19 mouse cellular contexts compared by ENCODE assay signal in the genomic region with DNA sequence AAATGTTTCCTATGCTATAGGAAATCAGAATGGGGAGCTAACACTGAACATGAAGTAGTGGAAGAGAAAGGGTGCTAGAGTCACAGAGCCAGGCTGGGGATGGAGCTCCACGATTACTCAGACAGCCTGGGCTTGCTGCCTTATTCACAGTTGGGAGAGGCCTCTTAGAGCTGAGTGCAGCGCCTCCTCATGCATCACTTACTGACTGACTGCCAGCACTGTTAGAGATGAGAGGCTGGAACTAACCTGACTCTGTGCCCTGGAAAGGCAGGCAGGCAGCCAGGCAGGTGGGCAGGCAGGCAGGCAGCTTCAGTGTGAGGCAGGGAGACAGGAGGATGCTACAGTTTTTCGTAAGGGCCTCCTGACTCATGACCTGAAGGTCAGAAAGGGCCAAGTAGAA. TPM values are rescaled to one million over a fixed set of nuclear protein-coding genes. Genes with fewer than 3 reads are reported as not detected.
DNase-seq lines count a peak whose midpoint lies in the region; ATAC-seq lines count a peak whose summit lies in the region.
"Had no signal": no experiment of that assay in that cellular context is flagged by ENCODE, and none has a peak within 500 bp of the region (broad histone marks: within the 10 kb centered on the region; RNA-seq: fewer than 3 reads in every experiment).

No protein-coding gene starts in this region.

- no peaks in the 10 kb centered on the region for H3K9me3 ChIP-seq in forebrain, embryonic 12.5 days
- no peaks in the 10 kb centered on the region for H3K9me3 ChIP-seq in kidney, embryonic 15.5 days (replicated peaks)
- H3K9me3 ChIP-seq: heart, embryonic 13.5 days; hindbrain, embryonic 12.5 days; midbrain, embryonic 15.5 days; neural tube, embryonic 12.5 days had no signal

- H3K4me3 ChIP-seq in forebrain, embryonic 12.5 days (replicated peaks): no peak overlapping the region
- no peak overlapping the region for H3K4me3 ChIP-seq in kidney, embryonic 15.5 days (replicated peaks)
- H3K4me3 ChIP-seq: heart, embryonic 13.5 days; hindbrain, embryonic 12.5 days; midbrain, embryonic 15.5 days; neural tube, embryonic 12.5 days had no signal

- no peak overlapping the region for H3K27ac ChIP-seq in forebrain, embryonic 12.5 days
- no peak overlapping the region for H3K27ac ChIP-seq in kidney, embryonic 15.5 days
- H3K27ac ChIP-seq: heart, embryonic 13.5 days; hindbrain, embryonic 12.5 days; midbrain, embryonic 15.5 days; neural tube, embryonic 12.5 days had no signal

- no peaks in the 10 kb centered on the region for H3K27me3 ChIP-seq in forebrain, embryonic 12.5 days
- H3K27me3 ChIP-seq in kidney, embryonic 15.5 days: no peaks in the 10 kb centered on the region
- H3K27me3 ChIP-seq: heart, embryonic 13.5 days; hindbrain, embryonic 12.5 days; midbrain, embryonic 15.5 days; neural tube, embryonic 12.5 days; Patski had no signal

- no peak for DNase-seq in frontal cortex, postnatal 14 days (ENCODE audit: low spot score in 2 of 2)
- DNase-seq in urinary bladder, postnatal 14 days (ENCODE audit: low spot score): peak; percentile 20
- no peak for DNase-seq in urinary bladder, postnatal 4 days (ENCODE audit: low spot score in 2 of 2)
- DNase-seq in gastrocnemius, postnatal 25 days: peak; percentile 19
- DNase-seq: adrenal gland, adult 2 months; kidney, adult 18-20 months; kidney, postnatal 4 days; lung, embryonic 14.5 days; thymus, adult 2 months had no signal

- H3K4me1 ChIP-seq in forebrain, embryonic 12.5 days: no peaks in the 10 kb centered on the region
- no peaks in the 10 kb centered on the region for H3K4me1 ChIP-seq in kidney, embryonic 15.5 days
- H3K4me1 ChIP-seq: hindbrain, embryonic 12.5 days; midbrain, embryonic 15.5 days; neural tube, embryonic 12.5 days had no signal

- WGBS in forebrain, embryonic 12.5 days: 86% methylated on average over 3 of the region's 3 CpGs
- WGBS in kidney, embryonic 15.5 days: 81% methylated on average over 3 of the region's 3 CpGs

- no peak overlapping the region for H3K9ac ChIP-seq in forebrain, embryonic 12.5 days
- H3K9ac ChIP-seq in kidney, embryonic 15.5 days: no peak overlapping the region
- H3K9ac ChIP-seq: heart, embryonic 13.5 days; hindbrain, embryonic 12.5 days; lung, embryonic 14.5 days; midbrain, embryonic 15.5 days; neural tube, embryonic 12.5 days had no signal

- H3K4me2 ChIP-seq in forebrain, embryonic 12.5 days: no peak overlapping the region
- H3K4me2 ChIP-seq in kidney, embryonic 15.5 days: no peak overlapping the region
- H3K4me2 ChIP-seq: heart, embryonic 13.5 days; hindbrain, embryonic 12.5 days; lung, embryonic 14.5 days; midbrain, embryonic 15.5 days; neural tube, embryonic 12.5 days had no signal

- 0 out of 2 replicates have a peak, but pooled peaks cover 3% of the 10 kb centered on the region for H3K36me3 ChIP-seq in forebrain, embryonic 12.5 days (replicated peaks)
- peaks cover 89% of the 10 kb centered on the region for H3K36me3 ChIP-seq in kidney, embryonic 15.5 days
- H3K36me3 ChIP-seq: midbrain, embryonic 15.5 days had no signal

- peak; percentile 97 for ATAC-seq in frontal cortex, adult (ENCODE audit: low TSS enrichment)
- ATAC-seq in erythroblast, adult 5-6 weeks (replicated peaks; ENCODE audit: low FRiP score, poor library complexity, severe bottlenecking): no peak
- ATAC-seq in forebrain, embryonic 12.5 days (ENCODE audit: low FRiP score): no peak
- no peak for ATAC-seq in kidney, embryonic 15.5 days (replicated peaks; ENCODE audit: low FRiP score)
- ATAC-seq: midbrain, embryonic 15.5 days; Patski had no signal

RNA-seq across cellular contexts. Expression of a gene that starts 20.1 kb away (rescaled TPM):
- total RNA-seq in gastrocnemius, postnatal 25 days (2021): 10 to 100 TPM; 50.7 to 67.3 TPM
- 64.0 and 65.2 TPM in 2 replicates for total RNA-seq in erythroblast, adult 5-6 weeks (2015; ENCODE audit: low replicate concordance)
- total RNA-seq in erythroblast, adult 5-6 weeks (2017; ENCODE audit: low replicate concordance): 34.4 and 48.9 TPM in 2 replicates
- 67.5 and 75.3 TPM in 2 replicates for polyA plus RNA-seq in forebrain, embryonic 12.5 days (2016; fragmentation: Nextera tagmentation; extraction: Ambion mirVana)
- polyA plus RNA-seq in kidney, embryonic 15.5 days (2015; fragmentation: Nextera tagmentation; extraction: Ambion mirVana): 289 and 314 TPM in 2 replicates

RNA-seq across cellular contexts. Expression of a gene that starts 20.2 kb away (rescaled TPM):
- not detected for total RNA-seq in gastrocnemius, postnatal 25 days (2021)
- not detected in 2 replicates for total RNA-seq in erythroblast, adult 5-6 weeks (2015; ENCODE audit: low replicate concordance)
- total RNA-seq in erythroblast, adult 5-6 weeks (2017; ENCODE audit: low replicate concordance): not detected in 2 replicates
- 0.45 and 0.57 TPM in 2 replicates for polyA plus RNA-seq in forebrain, embryonic 12.5 days (2016; fragmentation: Nextera tagmentation; extraction: Ambion mirVana)
- 1.2 and 1.8 TPM in 2 replicates for polyA plus RNA-seq in kidney, embryonic 15.5 days (2015; fragmentation: Nextera tagmentation; extraction: Ambion mirVana)
- total RNA-seq: gastrocnemius, adult 8-10 months had no signal

Comparison
In these comparisons a context has a peak if more than half of its experiments do, and no peak if none do; other contexts are left out.
1. DNase-seq: peak in urinary bladder, postnatal 14 days (single experiment) and gastrocnemius, postnatal 25 days (single experiment); none in frontal cortex, postnatal 14 days (0 of 2) and urinary bladder, postnatal 4 days (0 of 2).